ENCODE assay signal across 11 mouse cellular contexts in genomic region chr12:87278118-87278730, GRCm38 (mm10). TPM values are rescaled to one million over a fixed set of nuclear protein-coding genes. Genes with fewer than 3 reads are reported as not detected.
DNase-seq lines count a peak whose midpoint lies in the region; ATAC-seq lines count a peak whose summit lies in the region.
"Had no signal": no experiment of that assay in that cellular context is flagged by ENCODE, and none has a peak within 500 bp of the region (broad histone marks: within the 10 kb centered on the region; RNA-seq: fewer than 3 reads in every experiment).

No protein-coding gene starts in this region.

- no peak overlapping the region for H3K9ac ChIP-seq in heart, embryonic 12.5 days
- H3K9ac ChIP-seq in intestine, embryonic 16.5 days (ENCODE audit: low read depth, low read length), result no peak overlapping the region
- H3K9ac ChIP-seq: liver, embryonic 15.5 days had no signal

- WGBS in heart, embryonic 12.5 days, result 9% methylated on average over 6 of the region's 6 CpGs
- 13% methylated on average over 6 of the region's 6 CpGs for WGBS in intestine, embryonic 16.5 days

- H3K36me3 ChIP-seq in heart, embryonic 12.5 days, result peaks cover 31% of the 10 kb centered on the region
- peaks cover 10% of the 10 kb centered on the region for H3K36me3 ChIP-seq in intestine, embryonic 16.5 days (ENCODE audit: control insufficient read depth, insufficient read depth, low read length)

- H3K27me3 ChIP-seq in heart, embryonic 12.5 days (replicated peaks), result no peaks in the 10 kb centered on the region
- no peaks in the 10 kb centered on the region for H3K27me3 ChIP-seq in intestine, embryonic 16.5 days (replicated peaks; ENCODE audit: control insufficient read depth, insufficient read depth, low read length)
- H3K27me3 ChIP-seq: liver, embryonic 15.5 days had no signal

- H3K4me2 ChIP-seq in heart, embryonic 12.5 days, result peak overlapping the region; percentile 58
- no peak overlapping the region for H3K4me2 ChIP-seq in intestine, embryonic 16.5 days (ENCODE audit: low read depth, low read length)
- H3K4me2 ChIP-seq: liver, embryonic 15.5 days had no signal

- no peak for DNase-seq in heart, adult 18-20 months
- peak; percentile 64 for DNase-seq in ovary, adult 18-20 months (ENCODE audit: low spot score)
- no peak for DNase-seq in ovary, postnatal 10 days (ENCODE audit: low spot score)
- DNase-seq in yolk sac, embryonic 10.5 days (ENCODE audit: low spot score), result peak; percentile 29
- DNase-seq in gastrocnemius, postnatal 10 days, result no peak
- no peak for DNase-seq in natural killer cell, adult 2 months (ENCODE audit: low spot score in 2 of 2)
- DNase-seq: kidney, adult 11 months had no signal

- H3K4me1 ChIP-seq in heart, embryonic 12.5 days (replicated peaks), result peaks cover 39% of the 10 kb centered on the region
- H3K4me1 ChIP-seq in intestine, embryonic 16.5 days (ENCODE audit: control insufficient read depth, insufficient read depth, low read length), result peaks cover 12% of the 10 kb centered on the region

- peak; percentile 76 for ATAC-seq in heart, embryonic 12.5 days (ENCODE audit: insufficient number of reproducible peaks, low FRiP score)
- ATAC-seq in intestine, embryonic 16.5 days, result peak; percentile 66

- H3K4me3 ChIP-seq in heart, embryonic 12.5 days, result peak overlapping the region; percentile 7; the same call in 1 of the 2 replicates
- no peak overlapping the region for H3K4me3 ChIP-seq in intestine, embryonic 16.5 days (ENCODE audit: low read length)
- H3K4me3 ChIP-seq: erythroblast, embryonic 14.5 days; liver, embryonic 15.5 days had no signal

- H3K27ac ChIP-seq in heart, embryonic 12.5 days (ENCODE audit: poor library complexity, severe bottlenecking), result peak overlapping the region; percentile 77
- peak overlapping the region; percentile 27; the same call in 1 of the 2 replicates for H3K27ac ChIP-seq in intestine, embryonic 16.5 days (ENCODE audit: low read length)
- H3K27ac ChIP-seq: liver, embryonic 15.5 days had no signal

- H3K9me3 ChIP-seq in heart, embryonic 12.5 days (replicated peaks), result no peaks in the 10 kb centered on the region
- H3K9me3 ChIP-seq in intestine, embryonic 16.5 days (ENCODE audit: control insufficient read depth, low read length), result no peaks in the 10 kb centered on the region
- H3K9me3 ChIP-seq: liver, embryonic 15.5 days had no signal

RNA-seq across cellular contexts. Expression of gene Ahsa1, which starts 11.9 kb away (rescaled TPM):
- polyA plus RNA-seq in heart, embryonic 12.5 days (2016; fragmentation: Nextera tagmentation; extraction: Ambion mirVana), result 190 and 196 TPM in 2 replicates
- total RNA-seq in heart, adult 18-20 months (2021), result 100 to 1,000 TPM; 155 to 174 TPM
- polyA plus RNA-seq in intestine, embryonic 16.5 days (2015; fragmentation: Nextera tagmentation; extraction: Ambion mirVana), result 196 and 225 TPM in 2 replicates
- total RNA-seq in gastrocnemius, postnatal 10 days (2021), result 100 to 1,000 TPM; 104 to 108 TPM

RNA-seq across cellular contexts. Expression of gene Vipas39, which starts 12.2 kb away (rescaled TPM):
- polyA plus RNA-seq in heart, embryonic 12.5 days (2016; fragmentation: Nextera tagmentation; extraction: Ambion mirVana), result 29.6 and 31.8 TPM in 2 replicates
- 10 to 100 TPM; 22.0 to 24.6 TPM for total RNA-seq in heart, adult 18-20 months (2021)
- polyA plus RNA-seq in intestine, embryonic 16.5 days (2015; fragmentation: Nextera tagmentation; extraction: Ambion mirVana), result 40.8 and 42.4 TPM in 2 replicates
- 10 to 100 TPM; 12.1 to 14.5 TPM for total RNA-seq in gastrocnemius, postnatal 10 days (2021)

RNA-seq across cellular contexts. Expression of gene Ism2, which starts 21.3 kb away (rescaled TPM):
- 0.92 and 1.1 TPM in 2 replicates for polyA plus RNA-seq in heart, embryonic 12.5 days (2016; fragmentation: Nextera tagmentation; extraction: Ambion mirVana)
- total RNA-seq in heart, adult 18-20 months (2021), result not detected
- polyA plus RNA-seq in intestine, embryonic 16.5 days (2015; fragmentation: Nextera tagmentation; extraction: Ambion mirVana), result 0.27 and 0.49 TPM in 2 replicates
- not detected for total RNA-seq in gastrocnemius, postnatal 10 days (2021)
- polyA plus RNA-seq: erythroblast, embryonic 14.5 days had no signal

RNA-seq across cellular contexts. Expression of gene Noxred1, which starts 39.7 kb away (rescaled TPM):
- 0.42 and 1.5 TPM in 2 replicates for polyA plus RNA-seq in heart, embryonic 12.5 days (2016; fragmentation: Nextera tagmentation; extraction: Ambion mirVana)
- under 1 TPM; 0.46 to 0.69 TPM for total RNA-seq in heart, adult 18-20 months (2021)
- polyA plus RNA-seq in intestine, embryonic 16.5 days (2015; fragmentation: Nextera tagmentation; extraction: Ambion mirVana), result 0.45 and 0.49 TPM in 2 replicates
- under 1 TPM in 1 of 2 experiments, not detected in 1; 0.27 TPM for total RNA-seq in gastrocnemius, postnatal 10 days (2021)

Comparison
In these comparisons a context has a peak if more than half of its experiments do, and no peak if none do; other contexts are left out.
1. DNase-seq: peak in ovary, adult 18-20 months (single experiment) and yolk sac, embryonic 10.5 days (single experiment); none in heart, adult 18-20 months (0 of 2), ovary, postnatal 10 days (single experiment), gastrocnemius, postnatal 10 days (single experiment) and natural killer cell, adult 2 months (0 of 2).